Mouse (Mus musculus) kidney, embryonic 15.5 days (tissue): ENCODE data around the gene Ifi35. TPM values are rescaled to one million over a fixed set of nuclear protein-coding genes. Genes with fewer than 3 reads are reported as not detected.
"Not testable (repeated sequence)": the region's sequence is repeated elsewhere in the genome, so short reads cannot be mapped to it uniquely, and the experiment has no call there.

Source experiments
- ATAC-seq: fragments of 200-750 bp; cut with Nextera tagmentation; replicated peaks from 2 replicates; pipeline ENCODE4 v1.8.0; 2017; ENCODE audit warnings: moderate TSS enrichment; ENCODE audit not compliant: low FRiP score
- H3K27ac ChIP-seq: fragments of 300-500 bp; sonication (generic); 2 replicates; pipeline ENCODE4 v1.5.1; 2015; ENCODE audit warnings: mild to moderate bottlenecking, inconsistent platforms
- H3K27me3 ChIP-seq: fragments of 300-500 bp; sonication (generic); 2 replicates; pipeline ENCODE4 v1.6.1; 2015; ENCODE audit warnings: inconsistent platforms
- H3K36me3 ChIP-seq: fragments of 300-500 bp; sonication (generic); 2 replicates; pipeline ENCODE4 v1.6.1; 2015; ENCODE audit warnings: inconsistent platforms
- H3K4me1 ChIP-seq: fragments of 300-500 bp; sonication (generic); 2 replicates; pipeline ENCODE4 v1.6.1; 2015; ENCODE audit warnings: inconsistent platforms
- H3K4me2 ChIP-seq: fragments of 300-500 bp; sonication (generic); 2 replicates; pipeline ENCODE4 v1.6.1; 2015; ENCODE audit warnings: moderate library complexity, mild to moderate bottlenecking, inconsistent platforms
- H3K4me3 ChIP-seq: fragments of 300-500 bp; sonication (generic); replicated peaks from 2 replicates; pipeline ENCODE4 v1.5.1; 2015; ENCODE audit warnings: mild to moderate bottlenecking, inconsistent platforms
- H3K9ac ChIP-seq: fragments of 300-500 bp; sonication (generic); 2 replicates; pipeline ENCODE4 v1.6.1; 2015; ENCODE audit warnings: mild to moderate bottlenecking, inconsistent platforms
- H3K9me3 ChIP-seq: fragments of 300-500 bp; sonication (generic); replicated peaks from 2 replicates; pipeline ENCODE4 v1.6.1; 2016; ENCODE audit warnings: inconsistent platforms
- WGBS: fragments of 180-500 bp; shearing (Covaris S2); methylation state at CpG from one replicate; pipeline ENCODE4 v1.1.7; 2015; ENCODE audit warnings: mixed read lengths; 5-methylcytosine and 5-hydroxymethylcytosine counted together
- polyA plus RNA-seq: library from polyadenylated mRNA; unstranded; fragments of >200 nt; fragmentation: Nextera tagmentation; extraction: Ambion mirVana; gene quantifications from 2 replicates; pipeline ENCODE4 v1.2.1, GENCODE M21; 2015

The Ifi35 gene
- polyA plus RNA-seq, 1 experiment from 2014 or later = 18.8 TPM

DNA sequence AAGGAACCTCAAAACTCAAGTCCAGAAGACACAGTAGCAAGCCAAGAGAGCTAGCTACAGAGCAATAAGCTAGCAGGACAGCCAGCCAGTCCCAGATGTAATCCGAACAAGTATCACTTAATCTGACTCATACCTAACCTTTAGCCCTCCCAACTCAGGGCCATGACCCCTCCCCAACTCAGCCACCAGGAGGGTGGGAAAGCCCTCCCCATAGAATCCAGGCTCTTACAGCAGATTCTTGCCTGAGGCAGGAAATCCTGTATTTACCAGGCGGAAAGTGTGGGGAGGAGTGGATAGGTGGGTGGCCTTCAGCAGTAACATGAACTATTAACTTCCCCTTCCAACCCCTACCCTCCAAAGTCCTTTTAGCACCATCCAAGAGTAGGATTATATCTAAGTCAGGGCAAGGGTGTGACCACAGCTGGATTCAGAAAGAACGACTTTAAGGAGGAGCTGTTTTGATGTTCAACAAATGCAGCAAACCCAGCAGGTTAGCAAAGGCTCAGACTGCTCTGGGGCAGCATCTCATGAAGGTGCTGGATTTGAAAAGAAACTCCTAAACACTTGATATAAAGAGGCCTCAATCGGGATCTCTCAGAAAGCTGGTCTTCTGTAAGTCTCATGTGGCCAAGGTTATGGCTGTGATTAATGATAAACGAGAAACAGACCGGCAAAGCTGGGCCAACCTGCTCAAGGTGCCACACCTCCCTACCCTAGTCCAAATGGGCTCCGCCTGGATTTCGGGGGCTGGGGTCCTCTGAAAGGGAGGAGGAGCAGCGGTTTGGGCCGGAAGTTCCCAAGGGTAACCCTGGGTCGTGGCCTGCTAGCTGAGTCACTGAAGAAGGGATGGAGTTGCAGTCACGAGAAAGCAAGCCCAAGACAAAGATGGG, 16.2 kb downstream of the Ifi35 start, which contains the start of gene Rnd2:
TSS of gene Rnd2 (plus strand) at position 789 of the 890 bp plus-strand sequence.
- Histone ChIP-seq H3K27me3 (no peaks in the 10 kb centered on the region), H3K36me3 (peaks cover 32% of the 10 kb centered on the region), H3K4me3 (peak within 1 kb of the TSS; percentile 86), H3K9me3 (no peaks in the 10 kb centered on the region), H3K27ac (peak within 1 kb of the TSS; percentile 91), H3K9ac (peak within 1 kb of the TSS; percentile 75), H3K4me2 (peak within 1 kb of the TSS; percentile 98), H3K4me1 (peaks cover 76% of the 10 kb centered on the region)
- 9% methylated on average over 12 of the region's 12 CpGs for WGBS
- peak; percentile 23; the same call in 1 of the 2 replicates for ATAC-seq

DNA sequence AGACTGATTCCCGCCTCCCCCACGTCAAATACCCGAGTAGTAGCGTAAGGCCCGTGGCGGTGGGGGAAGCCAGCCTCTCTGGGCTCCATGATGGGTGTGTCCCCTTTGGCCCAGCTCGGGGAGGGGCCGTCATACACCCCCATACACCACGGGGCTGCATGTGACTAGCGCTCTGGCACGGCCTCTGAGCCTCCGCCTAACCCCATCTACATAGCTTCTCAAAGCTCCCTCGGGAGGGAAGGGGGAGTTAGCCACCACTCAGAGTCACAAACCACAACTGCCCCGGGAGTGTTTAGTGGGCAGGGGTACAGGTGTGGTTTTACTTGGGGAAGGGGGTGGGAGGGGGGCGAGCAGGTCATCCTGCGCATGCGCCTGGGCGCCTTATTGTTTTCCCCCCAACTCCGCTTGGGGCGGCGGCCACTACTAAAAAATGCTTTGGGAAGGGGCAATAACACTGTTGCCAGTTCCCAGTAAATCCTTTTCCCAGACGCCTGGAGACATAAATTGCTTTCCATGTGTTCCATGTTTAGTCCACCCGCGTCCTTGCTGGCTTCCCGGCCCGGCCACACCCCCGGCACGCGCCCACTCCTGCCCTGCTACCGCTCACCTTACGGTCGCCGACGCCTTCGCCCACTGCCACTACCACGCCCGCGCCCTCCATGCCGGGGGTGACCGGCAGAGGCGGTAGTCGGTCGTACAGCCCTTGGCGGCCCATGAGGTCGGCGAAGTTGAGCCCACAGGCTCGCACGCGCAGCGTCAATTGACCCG, 17.1 kb downstream of the Ifi35 start:
- Histone ChIP-seq H3K4me3 (peak overlapping the region; percentile 86), H3K36me3 (peaks cover 24% of the 10 kb centered on the region), H3K27me3 (no peaks in the 10 kb centered on the region), H3K9ac (peak overlapping the region; percentile 75), H3K9me3 (no peaks in the 10 kb centered on the region), H3K4me1 (peaks cover 68% of the 10 kb centered on the region), H3K4me2 (peak overlapping the region; percentile 98), H3K27ac (peak overlapping the region; percentile 91)
- under 1% methylated on average over 51 of the region's 51 CpGs for WGBS
- ATAC-seq = peak; percentile 31

DNA sequence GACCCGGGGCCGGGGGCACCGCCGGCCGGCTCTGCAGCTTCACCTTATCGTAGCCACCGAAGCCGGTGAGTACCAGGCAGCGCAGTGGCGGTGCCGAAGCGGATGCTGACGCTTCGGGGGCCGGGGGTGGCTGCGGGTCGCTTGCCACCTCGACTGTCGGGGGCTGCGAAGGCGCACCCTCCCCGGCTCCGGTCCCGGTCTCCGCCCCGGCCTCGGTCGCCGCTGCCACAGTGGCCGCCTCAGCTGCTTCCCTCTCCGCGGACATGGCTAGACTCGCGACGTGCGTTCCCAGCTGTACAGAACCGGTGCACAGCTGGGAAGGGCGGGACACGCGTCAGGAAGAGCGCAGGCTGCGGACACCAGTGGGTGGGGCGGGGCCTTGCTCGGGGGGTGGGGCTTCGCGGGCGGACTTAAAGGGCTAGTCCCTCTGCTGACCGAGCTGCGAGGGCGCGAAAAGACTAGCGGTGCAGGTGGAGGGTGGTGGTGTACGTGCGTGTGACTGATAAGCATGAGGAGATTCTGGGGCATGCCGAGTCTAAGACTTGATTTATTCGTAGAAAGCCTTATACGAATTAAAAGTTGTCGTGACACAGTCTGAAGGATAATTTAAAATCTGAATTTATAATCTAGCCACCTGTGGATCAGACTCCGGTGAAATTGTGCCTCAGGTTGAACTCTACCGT, 17.8 kb downstream of the Ifi35 start, which contains the start of gene Vat1:
TSS of gene Vat1 (minus strand) at position 362 of the 683 bp plus-strand sequence.
- H3K4me1 ChIP-seq = peaks cover 66% of the 10 kb centered on the region
- H3K4me2 ChIP-seq = peak within 1 kb of the TSS; percentile 99
- H3K27ac ChIP-seq = peak within 1 kb of the TSS; percentile 91
- peaks cover 16% of the 10 kb centered on the region for H3K36me3 ChIP-seq
- WGBS = 2% methylated on average over 60 of the region's 60 CpGs
- no peaks in the 10 kb centered on the region for H3K27me3 ChIP-seq
- peak within 1 kb of the TSS; percentile 75 for H3K9ac ChIP-seq
- no peaks in the 10 kb centered on the region for H3K9me3 ChIP-seq
- ATAC-seq = peak; percentile 53
- peak within 1 kb of the TSS; percentile 86 for H3K4me3 ChIP-seq

DNA sequence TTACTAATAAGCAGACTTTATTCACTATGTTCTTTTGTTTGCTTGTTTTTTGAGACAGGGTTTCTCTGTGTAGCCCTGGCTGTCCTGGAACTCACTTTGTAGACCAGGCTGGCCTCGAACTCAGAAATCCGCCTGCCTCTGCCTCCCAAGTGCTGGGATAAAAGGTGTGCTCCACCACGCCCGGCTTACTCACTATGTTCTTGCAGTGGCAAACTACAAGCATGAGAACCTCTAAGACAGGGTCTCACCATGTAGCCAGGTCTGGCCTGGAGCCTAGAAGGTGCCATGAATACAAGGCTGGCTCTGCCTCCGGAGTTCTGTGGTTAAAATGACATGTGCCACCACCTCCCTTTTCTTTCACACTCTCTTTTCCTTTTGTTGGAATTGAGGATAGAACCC, 18.3 kb downstream of the Ifi35 start:
- H3K36me3 ChIP-seq = peaks cover 11% of the 10 kb centered on the region
- 59% methylated on average over 5 of the region's 5 CpGs for WGBS
- peaks cover 66% of the 10 kb centered on the region for H3K4me1 ChIP-seq
- not testable (repeated sequence) for ATAC-seq, H3K27ac ChIP-seq, H3K9me3 ChIP-seq, H3K27me3 ChIP-seq
- H3K4me3 ChIP-seq = peak overlapping the region; percentile 86
- peak overlapping the region; percentile 98 for H3K4me2 ChIP-seq
- peak overlapping the region; percentile 75; the same call in 1 of the 2 replicates for H3K9ac ChIP-seq

DNA sequence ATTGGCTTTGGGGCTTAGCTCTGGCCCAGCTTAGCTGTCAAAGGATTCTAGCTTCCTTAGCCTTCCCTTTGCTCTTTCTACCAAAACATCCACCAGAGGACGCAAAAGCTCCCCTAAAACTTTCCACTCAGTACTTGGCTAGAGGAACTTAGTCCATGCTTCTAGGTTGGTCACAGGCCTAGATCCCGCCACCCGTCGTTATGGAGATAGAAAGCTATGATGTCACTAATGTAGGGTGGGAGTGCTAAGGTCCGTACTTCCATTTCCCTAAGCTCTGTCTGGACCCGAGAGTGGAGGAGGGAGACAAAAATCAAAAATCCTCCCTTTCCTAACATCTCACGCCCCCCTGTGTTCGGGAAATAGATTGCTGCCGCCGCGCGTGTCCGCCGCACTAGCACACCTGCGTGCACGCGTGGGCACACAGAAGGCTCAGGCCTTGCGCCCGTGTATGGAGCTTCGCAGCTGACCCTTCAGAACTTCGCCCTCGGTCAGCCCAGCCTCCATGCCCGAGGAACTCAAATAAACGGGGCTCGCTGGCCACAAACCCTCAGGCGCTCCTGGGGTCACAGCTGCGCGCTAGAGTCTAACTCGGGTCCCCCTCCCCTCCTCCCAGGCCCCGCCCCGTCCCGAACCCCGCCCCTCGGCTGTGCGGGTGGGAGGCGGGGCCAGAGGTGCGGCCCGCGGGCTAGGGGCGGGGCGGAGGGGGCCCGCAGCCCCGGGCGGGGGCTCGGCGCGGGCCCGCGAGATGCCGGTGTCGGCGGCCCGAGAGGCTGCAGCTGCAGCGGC, 19.5 kb downstream of the Ifi35 start:
- Histone ChIP-seq H3K27ac (peak overlapping the region; percentile 77), H3K27me3 (no peaks in the 10 kb centered on the region), H3K4me3 (peak overlapping the region; percentile 82), H3K36me3 (0 out of 2 replicates have a peak, but pooled peaks cover under 1% of the 10 kb centered on the region), H3K9me3 (no peaks in the 10 kb centered on the region), H3K9ac (peak overlapping the region; percentile 73), H3K4me1 (peaks cover 67% of the 10 kb centered on the region), H3K4me2 (peak overlapping the region; percentile 99)
- under 1% methylated on average over 48 of the region's 54 CpGs for WGBS
- ATAC-seq = peak; percentile 78

DNA sequence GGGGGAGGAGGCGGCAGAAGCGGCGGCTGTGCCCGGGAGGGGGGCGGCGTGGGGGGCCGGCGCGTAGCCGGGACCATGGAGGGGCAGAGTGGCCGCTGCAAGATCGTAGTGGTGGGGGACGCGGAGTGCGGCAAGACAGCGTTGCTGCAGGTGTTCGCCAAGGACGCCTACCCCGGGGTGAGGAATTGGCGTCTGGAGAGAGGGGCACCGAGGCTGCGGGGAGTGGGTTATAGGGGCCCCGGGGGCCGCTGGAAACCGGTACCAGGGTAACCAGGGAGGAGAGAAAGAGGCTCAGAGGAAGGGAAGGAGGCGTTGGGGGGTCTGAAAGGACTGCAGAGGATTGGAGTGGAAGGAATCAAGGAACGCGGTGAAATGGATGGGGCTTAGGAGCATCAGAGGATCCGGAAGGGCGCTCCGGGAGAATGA, 20.1 kb downstream of the Ifi35 start:
- 1% methylated on average over 31 of the region's 31 CpGs for WGBS
- Histone ChIP-seq H3K9ac (peak overlapping the region; percentile 73), H3K4me3 (peak overlapping the region; percentile 82), H3K9me3 (no peaks in the 10 kb centered on the region), H3K27ac (peak overlapping the region; percentile 77), H3K4me1 (peaks cover 61% of the 10 kb centered on the region), H3K27me3 (no peaks in the 10 kb centered on the region), H3K4me2 (peak overlapping the region; percentile 99), H3K36me3 (no peaks in the 10 kb centered on the region)
- peak; percentile 37 for ATAC-seq

DNA sequence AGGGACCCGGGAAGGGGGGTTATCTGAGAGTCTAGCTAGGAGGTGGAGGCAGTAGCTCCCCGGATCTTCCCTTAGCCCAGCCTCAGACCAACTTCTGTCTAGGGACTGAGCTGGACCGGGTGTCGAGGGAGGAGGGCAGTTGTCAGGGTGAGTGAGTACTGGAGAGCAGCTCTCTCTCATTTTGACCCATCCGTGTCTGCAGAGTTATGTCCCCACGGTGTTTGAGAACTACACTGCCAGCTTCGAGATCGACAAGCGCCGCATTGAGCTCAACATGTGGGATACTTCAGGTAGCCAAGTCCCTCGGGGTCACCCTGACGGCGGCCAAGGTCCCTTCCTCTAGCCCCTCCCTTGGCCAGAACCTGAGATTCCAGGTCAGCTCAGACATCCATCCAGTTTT, 20.5 kb downstream of the Ifi35 start:
- Histone ChIP-seq H3K27ac (0 out of 2 replicates have a peak overlapping the region, but pooled peaks have one; percentile 77), H3K36me3 (no peaks in the 10 kb centered on the region), H3K27me3 (no peaks in the 10 kb centered on the region), H3K4me2 (peak overlapping the region; percentile 99), H3K4me3 (peak overlapping the region; percentile 82), H3K4me1 (peaks cover 56% of the 10 kb centered on the region), H3K9ac (peak overlapping the region; percentile 73), H3K9me3 (no peaks in the 10 kb centered on the region)
- WGBS = 6% methylated on average over 13 of the region's 13 CpGs
- no peak for ATAC-seq

DNA sequence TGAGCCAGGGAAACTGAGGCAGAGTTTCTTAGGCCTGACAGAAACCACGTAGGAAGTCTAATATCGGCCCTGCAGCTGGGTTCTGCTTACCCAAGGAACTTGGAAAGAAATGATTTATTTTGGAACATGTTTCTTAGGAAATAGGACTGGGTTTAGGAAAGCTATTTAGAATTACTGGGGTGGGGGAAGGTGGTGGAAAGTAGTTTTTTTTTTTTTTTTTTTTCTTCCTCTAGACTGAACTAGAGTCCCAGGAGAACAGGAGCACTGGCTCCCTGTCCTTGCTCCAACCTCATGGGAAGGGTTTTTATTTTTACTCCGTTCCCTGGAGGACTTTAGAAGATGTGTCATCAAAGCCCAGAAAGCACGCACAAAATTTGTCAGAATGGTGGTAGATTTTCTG, 20.9 kb downstream of the Ifi35 start:
- Histone ChIP-seq H3K27ac (no peak overlapping the region), H3K9ac (no peak overlapping the region; the same call in 1 of the 2 replicates), H3K36me3 (no peaks in the 10 kb centered on the region), H3K4me3 (peak overlapping the region; percentile 82), H3K9me3 (no peaks in the 10 kb centered on the region), H3K27me3 (no peaks in the 10 kb centered on the region), H3K4me1 (peaks cover 52% of the 10 kb centered on the region), H3K4me2 (peak overlapping the region; percentile 99)
- WGBS = 54% methylated on average over 4 of the region's 4 CpGs
- ATAC-seq = no peak

DNA sequence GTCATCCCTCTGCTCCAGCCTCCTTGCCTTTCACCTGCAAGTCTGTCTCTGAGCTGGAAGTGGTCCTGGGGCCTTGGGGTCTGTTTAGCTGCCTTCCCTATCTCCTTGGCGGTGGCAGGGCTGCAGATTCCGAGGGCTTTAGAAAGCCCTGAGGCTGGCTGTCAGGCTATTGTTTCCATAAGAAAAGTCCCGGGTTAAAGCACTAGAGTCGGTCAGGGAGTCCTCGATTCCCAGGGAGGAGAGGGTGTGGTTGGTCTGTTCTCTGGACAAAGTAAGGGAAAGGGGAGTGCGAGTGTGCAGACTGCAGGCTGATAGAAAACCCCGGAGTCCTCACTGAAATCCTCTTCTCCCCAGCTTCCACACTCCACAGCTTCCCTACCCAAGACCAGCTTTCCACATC, 22.0 kb downstream of the Ifi35 start:
- H3K27me3 ChIP-seq = no peaks in the 10 kb centered on the region
- H3K27ac ChIP-seq = no peak overlapping the region
- no peaks in the 10 kb centered on the region for H3K36me3 ChIP-seq
- H3K9me3 ChIP-seq = no peaks in the 10 kb centered on the region
- ATAC-seq = no peak
- no peak overlapping the region for H3K4me3 ChIP-seq
- 52% methylated on average over 7 of the region's 7 CpGs for WGBS
- peaks cover 41% of the 10 kb centered on the region for H3K4me1 ChIP-seq
- no peak overlapping the region for H3K4me2 ChIP-seq
- no peak overlapping the region for H3K9ac ChIP-seq

DNA sequence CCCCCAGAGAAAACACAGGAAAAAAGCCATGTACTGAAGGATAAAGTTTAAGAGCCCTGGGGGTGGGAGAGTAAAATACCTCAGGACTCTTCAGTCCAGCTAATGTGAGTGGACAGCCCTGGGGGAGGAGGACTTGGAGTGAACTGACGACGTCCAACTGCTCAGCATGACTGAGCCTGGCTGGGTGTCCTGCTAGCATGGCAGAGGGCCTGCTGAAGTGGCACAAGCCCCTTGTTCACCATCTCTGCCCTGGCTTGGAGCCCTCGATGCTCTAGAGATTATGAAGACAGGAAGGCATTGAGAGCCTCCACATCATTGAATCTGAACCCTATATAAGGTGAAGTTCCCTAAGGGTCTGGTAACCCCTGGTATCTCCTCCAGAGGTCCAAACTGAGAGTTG, 23.7 kb downstream of the Ifi35 start:
- H3K27me3 ChIP-seq = no peaks in the 10 kb centered on the region
- 38% methylated on average over 3 of the region's 3 CpGs for WGBS
- no peak for ATAC-seq
- H3K9ac ChIP-seq = no peak overlapping the region
- no peak overlapping the region for H3K4me2 ChIP-seq
- H3K9me3 ChIP-seq = no peaks in the 10 kb centered on the region
- no peak overlapping the region for H3K4me3 ChIP-seq
- H3K27ac ChIP-seq = no peak overlapping the region
- no peaks in the 10 kb centered on the region for H3K36me3 ChIP-seq
- peaks cover 29% of the 10 kb centered on the region for H3K4me1 ChIP-seq

DNA sequence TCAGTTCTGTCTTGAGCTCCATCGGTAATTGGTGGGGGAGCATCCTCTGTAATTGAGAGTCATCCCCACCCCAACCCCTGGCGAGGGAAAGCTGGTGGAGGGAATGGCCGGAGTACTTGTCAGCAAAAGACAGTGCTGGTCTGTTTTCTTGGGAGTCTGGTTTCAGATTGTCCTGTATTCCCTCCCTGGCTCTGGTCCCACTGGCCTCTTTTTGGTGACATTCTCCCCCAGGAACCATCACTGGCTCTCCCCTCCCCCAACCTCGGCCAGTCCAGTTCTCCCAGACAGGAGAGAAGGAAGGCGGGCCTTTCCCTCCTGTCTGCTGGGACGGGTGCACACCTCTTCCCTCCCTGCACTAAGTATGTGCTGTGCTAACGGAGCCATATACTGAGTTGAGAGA, 24.1 kb downstream of the Ifi35 start:
- H3K4me3 ChIP-seq = no peak overlapping the region
- 31% methylated on average over 7 of the region's 7 CpGs for WGBS
- ATAC-seq = no peak

More for the DNA sequence above, 24.1 kb downstream of the Ifi35 start:
- Histone ChIP-seq H3K27me3 (no peaks in the 10 kb centered on the region), H3K9ac (no peak overlapping the region), H3K36me3 (no peaks in the 10 kb centered on the region), H3K4me2 (no peak overlapping the region), H3K9me3 (no peaks in the 10 kb centered on the region), H3K4me1 (peaks cover 25% of the 10 kb centered on the region), H3K27ac (no peak overlapping the region)
